Mouse (Mus musculus): ENCODE results near the gene Lhpp.

Gene Lhpp

DNA sequence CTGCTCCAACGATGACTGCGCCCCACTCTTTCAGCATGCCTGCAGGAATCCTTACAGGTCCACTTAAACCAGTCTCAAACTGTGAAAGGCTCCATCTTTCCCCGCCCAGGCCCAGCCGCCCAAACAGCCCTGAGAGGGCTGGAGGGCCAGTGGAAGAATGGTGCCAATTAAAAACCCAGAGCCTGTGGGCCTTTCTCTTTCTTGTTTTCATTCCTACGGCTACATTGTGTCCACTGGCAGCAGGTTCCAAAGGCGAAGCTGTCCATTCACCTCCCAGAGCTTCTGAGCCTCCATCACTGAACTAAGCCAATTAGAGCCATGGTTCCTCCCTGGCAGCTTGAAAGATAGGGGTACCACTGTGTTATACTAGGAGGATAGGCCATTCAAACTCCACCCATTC lies 121.1 kb downstream of the Lhpp start:
- DNase-seq (ENCODE audit: extremely low read depth, insufficient read length, low spot score) = no peak

- DNase-seq (ENCODE audit: extremely low read depth, insufficient read length, low spot score) = no peak
Observed at GRCm38 (mm10) chr7:132732136-132732789, 121.8 kb downstream of the Lhpp start.

DNA sequence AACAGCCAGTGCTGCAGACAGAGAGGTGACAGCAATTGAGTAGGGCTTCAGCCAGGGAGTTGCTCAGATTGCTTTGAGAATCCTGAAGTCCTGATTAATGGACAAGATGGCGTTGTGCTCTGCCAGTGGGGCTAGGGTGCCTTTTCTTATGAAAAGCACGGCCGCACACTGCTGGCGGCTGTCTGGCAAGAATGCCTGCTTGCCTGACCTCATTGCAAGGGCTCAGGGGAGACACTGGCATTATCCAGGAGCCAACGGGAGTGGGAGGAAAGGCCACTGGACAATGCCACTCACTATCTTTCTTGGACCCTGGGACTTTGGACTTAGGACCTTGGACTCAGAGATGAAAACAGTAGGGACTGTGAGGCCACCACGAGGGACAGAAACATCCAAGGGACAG lies 123.1 kb downstream of the Lhpp start:
- DNase-seq (ENCODE audit: extremely low read depth, insufficient read length, low spot score) = no peak

DNA sequence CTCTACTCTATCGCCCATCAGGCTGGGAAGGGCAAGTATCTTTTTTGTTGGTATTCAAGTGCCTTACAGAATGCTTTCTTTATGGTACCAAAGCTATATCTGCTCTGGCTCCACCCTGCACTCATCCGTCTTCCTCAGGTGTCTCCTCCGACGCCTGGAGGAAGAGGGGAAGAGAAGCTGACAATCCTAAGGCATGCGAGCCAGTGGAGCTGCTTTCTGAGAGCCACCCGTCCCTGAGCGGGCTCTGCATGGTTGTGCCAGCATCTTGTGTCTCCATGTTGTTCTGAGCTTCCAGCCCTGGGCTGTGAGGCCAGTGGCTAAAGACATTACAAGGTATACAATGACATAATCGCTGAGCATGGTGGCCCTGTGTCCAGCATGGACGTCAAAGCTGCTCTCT lies 123.8 kb downstream of the Lhpp start:
- DNase-seq (ENCODE audit: extremely low read depth, insufficient read length, low spot score) = no peak

DNA sequence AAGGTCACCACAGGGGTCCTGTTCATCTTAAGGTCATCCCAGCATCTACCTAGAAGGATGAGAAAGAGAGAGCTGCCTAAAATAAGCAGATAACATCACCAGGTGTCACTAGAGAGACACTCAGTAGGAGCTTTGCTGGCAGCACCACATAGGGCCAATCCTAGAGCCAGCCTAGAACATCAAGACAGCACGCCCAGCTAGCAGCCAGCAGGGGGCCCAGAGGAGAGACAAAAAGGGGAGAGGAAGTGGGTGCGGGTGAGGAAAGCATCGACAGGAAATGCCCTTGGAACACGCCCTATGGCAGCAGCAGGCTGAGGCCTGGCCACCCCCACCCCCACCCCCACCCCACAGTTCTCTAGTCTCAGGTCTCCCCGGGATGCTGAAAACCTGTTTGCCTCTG lies 124.7 kb downstream of the Lhpp start:
- DNase-seq (ENCODE audit: extremely low read depth, insufficient read length, low spot score) = peak; percentile 66

GRCm38 (mm10) chr7:132736099-132736862 lies 125.8 kb downstream of the Lhpp start:
- DNase-seq (ENCODE audit: extremely low read depth, insufficient read length, low spot score) = peak; percentile 80

- DNase-seq (ENCODE audit: extremely low read depth, insufficient read length, low spot score) = no peak
Observed at GRCm38 (mm10) chr7:132738844-132739243, 128.4 kb downstream of the Lhpp start.

GRCm38 (mm10) chr7:132739829-132740228 lies 129.4 kb downstream of the Lhpp start:
- DNase-seq (ENCODE audit: extremely low read depth, insufficient read length, low spot score) = no peak

DNA sequence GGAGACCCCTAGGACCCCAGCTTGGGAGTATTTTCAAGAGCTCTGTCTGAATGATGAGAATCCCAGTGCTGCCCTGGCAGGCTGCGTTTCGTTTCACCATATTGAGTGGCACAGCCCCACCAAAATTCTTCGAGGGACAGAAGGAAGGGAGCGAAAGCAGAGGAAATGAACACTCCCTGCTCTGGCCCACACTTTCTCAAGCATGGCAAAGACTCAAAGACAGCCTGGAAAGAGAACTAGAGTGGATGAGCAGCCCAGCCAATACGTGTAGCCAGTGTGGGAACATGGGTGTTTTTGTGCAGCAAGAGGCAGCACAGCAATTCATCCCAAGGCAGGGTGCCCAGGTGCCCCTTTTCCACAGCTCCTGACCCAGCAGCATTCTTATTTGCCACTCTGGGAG lies 132.5 kb downstream of the Lhpp start:
- no peak for DNase-seq (ENCODE audit: extremely low read depth, insufficient read length, low spot score)

- no peak for DNase-seq (ENCODE audit: extremely low read depth, insufficient read length, low spot score)
Observed at GRCm38 (mm10) chr7:132747096-132747495, 136.7 kb downstream of the Lhpp start.

GRCm38 (mm10) chr7:132748076-132748769 lies 137.8 kb downstream of the Lhpp start:
- DNase-seq (ENCODE audit: extremely low read depth, insufficient read length, low spot score) = no peak

DNA sequence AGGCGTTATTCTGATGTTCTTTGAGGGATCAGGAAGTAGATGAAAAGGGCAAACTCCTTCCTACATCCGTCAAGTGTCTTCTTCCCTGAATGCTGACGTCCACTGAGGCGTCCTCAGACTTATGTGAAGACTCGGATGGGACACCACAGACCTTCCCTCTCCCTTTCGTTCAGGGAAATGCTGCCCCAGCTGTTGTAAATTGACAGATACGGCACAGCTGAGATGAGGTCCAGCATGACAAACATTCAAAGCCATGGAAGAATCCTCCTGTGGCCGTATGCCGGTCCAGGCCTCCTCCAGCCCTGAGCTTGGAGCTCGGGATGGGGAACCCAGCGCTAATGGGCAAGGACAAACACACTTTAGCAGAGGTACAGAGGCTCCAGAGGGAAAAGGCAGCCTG lies 139.1 kb downstream of the Lhpp start:
- no peak for DNase-seq (ENCODE audit: extremely low read depth, insufficient read length, low spot score)

DNA sequence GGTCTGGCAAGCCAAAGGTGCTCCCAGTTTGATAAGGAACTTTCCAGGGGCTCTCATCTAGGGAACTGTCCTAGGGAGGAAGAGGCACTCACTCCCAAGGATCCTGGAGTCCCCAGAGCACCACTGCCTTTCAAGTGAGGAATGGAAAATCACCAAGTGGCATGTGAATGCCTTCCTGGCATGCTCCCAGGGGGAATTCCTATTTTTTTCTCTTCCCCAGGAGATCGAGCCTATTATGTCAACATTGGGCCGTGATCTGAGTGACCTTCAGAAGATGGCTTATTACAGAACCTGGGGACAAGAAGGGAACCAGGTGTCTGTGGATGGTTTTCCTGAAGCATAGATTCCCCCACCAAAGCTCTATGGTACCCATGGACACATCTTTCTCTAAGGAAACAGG lies 141.3 kb downstream of the Lhpp start:
- peak; percentile 31 for DNase-seq (ENCODE audit: extremely low read depth, insufficient read length, low spot score)

- DNase-seq (ENCODE audit: extremely low read depth, insufficient read length, low spot score) = no peak
Observed at GRCm38 (mm10) chr7:132753518-132754388, 143.3 kb downstream of the Lhpp start.

DNA sequence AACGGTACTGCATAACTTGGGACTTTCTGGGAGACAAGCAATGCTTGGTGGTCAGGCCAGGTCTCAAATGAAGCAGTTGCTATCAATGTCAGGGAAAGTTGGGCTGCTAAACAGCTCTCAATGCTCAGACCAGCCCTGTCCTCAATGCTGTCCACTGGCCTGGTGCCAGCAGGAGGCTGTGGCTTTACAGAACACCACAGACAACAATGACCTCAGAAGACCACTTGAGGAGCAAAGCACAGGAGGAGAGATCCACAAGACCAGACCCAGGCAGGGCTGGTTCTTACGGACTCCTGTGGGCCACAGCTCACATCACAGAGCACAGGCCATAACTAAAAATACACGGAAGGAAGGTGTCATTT lies 143.9 kb downstream of the Lhpp start:
- no peak for DNase-seq (ENCODE audit: extremely low read depth, insufficient read length, low spot score)
